Mouse (Mus musculus) forebrain, embryonic 10.5 days (tissue): ENCODE measurements around the gene Khdrbs1. TPM values are rescaled to one million over a fixed set of nuclear protein-coding genes. Genes with fewer than 3 reads are reported as not detected.

Source experiments
- DNase-seq: peaks from one replicate; pipeline ENCODE4 v3.0.0-alpha.2; 2017; ENCODE audit warnings: low spot score; ENCODE audit errors: extremely low spot score
- H3K27ac ChIP-seq: fragments of 300-500 bp; sonication (generic); 2 replicates; pipeline ENCODE4 v1.5.1; 2016; ENCODE audit warnings: mild to moderate bottlenecking
- H3K27me3 ChIP-seq: fragments of 300-500 bp; sonication (generic); 2 replicates; pipeline ENCODE4 v1.6.1; 2016; ENCODE audit warnings: mild to moderate bottlenecking; ENCODE audit not compliant: poor library complexity, severe bottlenecking
- H3K36me3 ChIP-seq: fragments of 300-500 bp; sonication (generic); replicated peaks from 2 replicates; pipeline ENCODE4 v1.6.1; 2016; ENCODE audit warnings: mild to moderate bottlenecking, moderate library complexity
- H3K4me1 ChIP-seq: fragments of 300-500 bp; sonication (generic); 2 replicates; pipeline ENCODE4 v1.6.1; 2016
- H3K4me3 ChIP-seq: fragments of 300-500 bp; sonication (generic); 2 replicates; pipeline ENCODE4 v1.5.1; 2016; ENCODE audit warnings: mild to moderate bottlenecking, moderate library complexity
- H3K9me3 ChIP-seq: fragments of 300-500 bp; sonication (generic); 2 replicates; pipeline ENCODE4 v1.6.1; 2016; ENCODE audit warnings: mild to moderate bottlenecking, moderate library complexity
- WGBS: fragments of 180-500 bp; shearing (Covaris S2); methylation state at CpG from one replicate; pipeline ENCODE4 v1.1.7; 2016; 5-methylcytosine and 5-hydroxymethylcytosine counted together
- polyA plus RNA-seq: library from polyadenylated mRNA; unstranded; fragments of >200 nt; fragmentation: Nextera tagmentation; extraction: Ambion mirVana; gene quantifications from 2 replicates; pipeline ENCODE4 v1.2.1, GENCODE M21; 2016

The Khdrbs1 gene
- polyA plus RNA-seq, 1 experiment from 2014 or later, result 148 TPM

DNA sequence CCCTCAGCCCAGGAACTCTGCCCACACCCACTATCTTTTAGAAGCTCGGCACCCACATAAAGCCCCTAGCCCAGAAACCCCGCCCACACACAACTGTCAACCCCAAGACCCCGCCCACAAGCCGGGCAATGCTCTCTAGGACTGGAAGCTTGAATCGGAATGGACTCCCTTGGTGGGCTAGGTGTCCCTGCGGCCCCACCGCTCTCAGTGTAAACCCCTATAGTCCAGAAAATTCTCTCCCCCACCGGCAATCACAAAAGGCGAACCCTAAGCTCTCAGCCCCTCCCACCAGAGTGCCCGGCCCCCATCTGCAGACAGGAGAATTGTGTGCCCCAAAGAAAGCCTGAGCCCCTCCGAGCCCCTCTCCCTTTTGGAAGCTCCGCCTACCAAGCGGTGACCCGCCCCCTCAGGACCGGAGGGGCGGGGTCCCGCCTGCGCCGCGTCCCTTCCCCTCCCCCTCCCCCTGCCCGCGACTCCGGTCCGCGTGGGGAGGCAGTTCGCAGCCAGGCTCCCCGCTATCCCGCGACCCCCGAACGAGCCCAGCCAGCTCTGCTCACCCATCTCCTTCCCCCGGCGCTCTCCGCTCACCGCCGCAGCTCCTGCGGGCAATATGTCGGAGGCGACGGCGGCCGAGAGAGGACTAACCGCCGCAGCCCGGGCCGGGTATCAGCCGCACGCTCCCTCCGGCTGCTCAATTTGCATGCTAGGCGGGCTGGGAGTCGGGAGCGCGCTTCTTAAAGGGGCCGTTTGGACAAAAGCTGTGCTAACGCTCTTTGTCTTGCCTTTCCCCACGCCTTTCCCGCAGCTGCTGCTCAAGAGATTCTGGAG, 45.7 kb downstream of the Khdrbs1 start, which contains the start of gene Tmem39b:
Gene Tmem39b (minus strand): TSS at position 681 of the 828 bp plus-strand sequence.
- H3K36me3 ChIP-seq, result peaks cover 37% of the 10 kb centered on the region

DNA sequence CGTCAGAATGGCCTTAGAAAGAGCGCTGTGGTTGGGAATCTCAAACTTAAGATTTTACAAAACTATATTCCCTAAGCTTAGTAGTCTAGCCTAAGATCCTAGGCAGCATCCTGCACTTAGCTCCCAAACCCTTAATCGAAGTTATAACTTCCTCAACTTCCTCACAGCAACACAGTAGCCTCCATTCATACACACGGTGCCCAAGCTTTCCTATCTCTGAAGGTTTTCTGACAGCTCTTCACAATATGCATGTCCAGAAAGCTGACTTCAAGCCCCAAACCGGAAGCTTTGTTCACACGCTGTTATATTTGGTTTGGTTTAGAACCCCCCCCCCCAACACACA, 46.3 kb downstream of the Khdrbs1 start:
- H3K4me1 ChIP-seq, result peaks cover 23% of the 10 kb centered on the region
- peaks cover 38% of the 10 kb centered on the region for H3K36me3 ChIP-seq
- H3K27ac ChIP-seq, result peak overlapping the region; percentile 98
- peak overlapping the region; percentile 79 for H3K4me3 ChIP-seq
- no peaks in the 10 kb centered on the region for H3K27me3 ChIP-seq
- no peaks in the 10 kb centered on the region for H3K9me3 ChIP-seq
- no peak for DNase-seq
- WGBS, result 27% methylated on average over 6 of the region's 6 CpGs

More for the DNA sequence above, 45.7 kb downstream of the Khdrbs1 start, which contains the start of gene Tmem39b:
- H3K4me1 ChIP-seq, result peaks cover 23% of the 10 kb centered on the region
- DNase-seq, result peak; percentile 96
- H3K27me3 ChIP-seq, result no peaks in the 10 kb centered on the region
- no peaks in the 10 kb centered on the region for H3K9me3 ChIP-seq
- under 1% methylated on average over 57 of the region's 57 CpGs for WGBS
- peak within 1 kb of the TSS; percentile 98 for H3K27ac ChIP-seq
- H3K4me3 ChIP-seq, result peak within 1 kb of the TSS; percentile 79

DNA sequence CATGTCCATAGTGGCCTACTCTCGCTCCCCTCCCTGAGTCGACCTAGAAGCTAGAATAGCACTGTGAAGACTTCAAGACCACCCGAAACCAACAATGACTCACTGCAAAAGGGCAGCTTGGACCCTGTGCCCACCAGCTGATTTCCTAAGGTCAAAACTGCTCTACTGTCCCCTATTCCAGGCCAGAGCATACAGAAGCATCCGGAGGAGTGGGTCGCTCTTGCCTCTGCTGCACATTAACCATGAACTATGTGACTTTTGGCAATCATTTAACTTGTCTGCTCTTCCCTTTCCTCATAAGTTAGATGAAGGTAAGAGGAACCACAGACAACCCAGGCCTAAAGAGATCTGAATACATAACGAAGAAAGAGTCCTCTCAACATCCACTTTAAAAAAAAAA, 57.6 kb downstream of the Khdrbs1 start:
- no peak overlapping the region for H3K27ac ChIP-seq
- H3K9me3 ChIP-seq, result no peaks in the 10 kb centered on the region
- no peaks in the 10 kb centered on the region for H3K27me3 ChIP-seq
- WGBS, result 92% methylated on average over 6 of the region's 6 CpGs
- no peak overlapping the region for H3K4me3 ChIP-seq
- H3K4me1 ChIP-seq, result no peaks in the 10 kb centered on the region
- DNase-seq, result no peak
- H3K36me3 ChIP-seq, result peaks cover 94% of the 10 kb centered on the region

DNA sequence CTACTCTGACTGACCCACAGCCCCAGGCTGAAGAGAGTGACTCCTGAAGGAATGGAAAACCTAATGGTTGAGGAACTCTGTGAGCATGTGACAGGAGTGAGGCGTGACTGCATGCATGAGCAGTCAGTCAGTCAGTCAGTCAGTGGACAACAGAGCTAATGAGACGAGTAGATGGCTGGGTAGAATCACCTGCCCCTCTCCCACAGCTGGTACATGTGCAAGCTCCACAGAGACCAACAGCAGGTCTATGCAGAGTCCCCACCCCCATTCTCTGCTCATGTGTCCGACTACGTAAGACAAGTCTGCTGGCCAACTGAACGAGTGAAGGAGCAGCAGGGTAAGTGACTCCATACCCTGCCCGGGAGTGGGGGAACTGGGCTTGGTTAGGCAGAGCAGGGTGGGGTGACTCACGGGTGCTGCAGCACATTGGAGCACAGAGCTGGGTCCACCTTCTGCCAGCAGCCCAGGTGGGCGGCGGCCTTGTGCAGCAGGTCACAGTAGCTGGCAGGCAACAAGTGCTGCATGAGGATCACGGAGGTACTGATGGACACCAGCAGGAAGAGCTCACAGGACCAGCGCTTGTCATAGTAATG, 58.1 kb downstream of the Khdrbs1 start:
- H3K36me3 ChIP-seq, result peaks cover 93% of the 10 kb centered on the region

DNA sequence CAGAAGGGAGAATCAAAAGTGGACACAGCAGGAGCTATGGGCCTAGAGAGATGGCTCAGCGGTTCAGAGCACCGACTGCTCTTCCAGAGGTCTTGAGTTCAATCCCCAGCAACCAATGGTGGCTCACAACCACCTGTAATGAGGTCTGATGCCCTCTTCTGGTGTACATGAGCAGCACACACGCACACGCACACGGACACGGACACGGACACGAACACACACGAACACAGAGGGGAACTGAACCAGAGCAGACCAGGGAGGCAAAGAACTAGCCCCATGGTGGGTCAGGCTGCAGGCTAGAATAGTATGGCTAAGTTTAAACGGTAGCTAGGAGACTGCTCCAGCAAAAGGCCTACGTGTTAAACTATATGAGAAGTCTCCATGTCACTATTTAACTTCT, 60.3 kb downstream of the Khdrbs1 start:
- peaks cover 94% of the 10 kb centered on the region for H3K36me3 ChIP-seq
- DNase-seq, result no peak

More for the DNA sequence above, 58.1 kb downstream of the Khdrbs1 start:
- 88% methylated on average over 11 of the region's 11 CpGs for WGBS
- DNase-seq, result no peak
- Histone ChIP-seq H3K4me3 (no peak overlapping the region), H3K27me3 (no peaks in the 10 kb centered on the region), H3K9me3 (no peaks in the 10 kb centered on the region), H3K4me1 (no peaks in the 10 kb centered on the region), H3K27ac (no peak overlapping the region)

DNA sequence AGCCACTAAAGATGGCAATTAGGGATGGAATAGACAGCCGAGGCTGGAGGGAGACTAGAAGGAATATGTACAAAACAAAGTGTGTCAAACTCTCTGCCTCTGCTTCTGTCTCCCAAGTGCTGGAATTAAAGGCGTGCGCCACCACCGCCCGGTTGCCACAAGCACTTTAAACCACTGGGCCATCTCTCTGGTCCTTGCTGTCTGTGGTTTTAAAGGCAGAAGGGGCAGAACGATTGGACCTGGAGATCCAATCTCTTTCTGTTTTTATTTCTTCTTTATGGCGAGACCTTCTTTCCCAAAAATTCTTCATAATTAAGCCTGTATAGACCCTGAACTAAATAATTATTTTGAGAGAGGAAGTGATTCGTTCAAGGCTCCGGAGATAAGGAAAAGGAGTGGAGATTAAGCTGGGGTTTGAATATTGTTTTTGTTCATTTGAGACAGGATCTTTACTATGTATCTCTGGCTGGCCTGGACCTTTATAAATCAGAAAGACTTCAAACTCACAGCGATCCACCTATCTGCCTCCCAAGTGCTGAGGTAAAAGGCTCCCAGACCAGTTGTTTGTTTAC, 69.1 kb downstream of the Khdrbs1 start:
- Histone ChIP-seq H3K4me1 (peaks cover 27% of the 10 kb centered on the region), H3K36me3 (peaks cover 45% of the 10 kb centered on the region), H3K27me3 (no peaks in the 10 kb centered on the region), H3K4me3 (peak overlapping the region; percentile 98), H3K27ac (peak overlapping the region; percentile 94), H3K9me3 (no peaks in the 10 kb centered on the region)
- DNase-seq, result no peak
- 11% methylated on average over 10 of the region's 10 CpGs for WGBS

More for the DNA sequence above, 60.3 kb downstream of the Khdrbs1 start:
- Histone ChIP-seq H3K27ac (no peak overlapping the region), H3K9me3 (no peaks in the 10 kb centered on the region), H3K27me3 (no peaks in the 10 kb centered on the region), H3K4me3 (no peak overlapping the region), H3K4me1 (no peaks in the 10 kb centered on the region)
- WGBS, result 94% methylated on average over 11 of the region's 11 CpGs

DNA sequence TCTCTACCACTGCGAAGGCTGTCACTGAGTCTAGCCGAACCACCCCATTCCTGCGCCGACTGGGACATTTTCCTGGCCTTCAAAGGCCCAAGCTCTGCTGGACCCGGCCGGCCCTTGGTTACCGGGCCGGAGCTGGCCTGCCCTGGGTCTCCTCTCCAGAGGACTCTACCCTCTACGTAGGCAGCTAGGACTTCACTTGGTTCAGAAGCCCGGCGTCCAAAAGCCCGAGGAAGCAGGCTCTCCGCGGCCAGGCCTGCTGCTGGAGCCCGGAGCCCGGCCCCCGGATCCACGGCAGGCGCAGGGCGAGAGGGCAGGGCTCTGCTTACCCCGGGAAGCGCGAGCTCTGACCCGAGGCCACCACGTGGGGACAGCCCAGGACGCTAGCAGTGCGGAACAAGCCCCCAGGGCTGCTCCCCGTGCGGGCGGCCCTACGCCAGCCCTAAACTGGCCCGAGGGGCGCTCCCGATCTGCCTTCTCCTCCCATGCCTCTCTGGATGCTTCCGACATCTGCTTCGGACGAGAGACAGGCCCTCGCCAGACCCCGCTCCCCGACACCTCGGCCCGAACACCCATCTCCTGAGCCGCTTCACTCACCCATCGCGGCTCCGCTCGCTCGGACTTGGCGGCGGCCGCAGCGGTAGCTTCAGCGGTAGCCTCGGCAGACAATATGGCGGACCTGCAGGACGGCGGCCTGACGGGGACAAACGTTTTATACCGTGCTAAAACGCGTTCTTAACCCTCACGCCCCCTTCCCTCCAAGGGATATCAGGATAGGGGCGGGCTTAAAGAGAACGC, 69.8 kb downstream of the Khdrbs1 start, which contains the start of gene Kpna6:
Gene Kpna6 (minus strand): TSS at position 685 of the 795 bp plus-strand sequence.
- Histone ChIP-seq H3K9me3 (no peaks in the 10 kb centered on the region), H3K27me3 (no peaks in the 10 kb centered on the region), H3K27ac (peak within 1 kb of the TSS; percentile 94), H3K36me3 (peaks cover 44% of the 10 kb centered on the region), H3K4me1 (peaks cover 27% of the 10 kb centered on the region), H3K4me3 (peak within 1 kb of the TSS; percentile 98)
- peak; percentile 90 for DNase-seq
- under 1% methylated on average over 65 of the region's 65 CpGs for WGBS

DNA sequence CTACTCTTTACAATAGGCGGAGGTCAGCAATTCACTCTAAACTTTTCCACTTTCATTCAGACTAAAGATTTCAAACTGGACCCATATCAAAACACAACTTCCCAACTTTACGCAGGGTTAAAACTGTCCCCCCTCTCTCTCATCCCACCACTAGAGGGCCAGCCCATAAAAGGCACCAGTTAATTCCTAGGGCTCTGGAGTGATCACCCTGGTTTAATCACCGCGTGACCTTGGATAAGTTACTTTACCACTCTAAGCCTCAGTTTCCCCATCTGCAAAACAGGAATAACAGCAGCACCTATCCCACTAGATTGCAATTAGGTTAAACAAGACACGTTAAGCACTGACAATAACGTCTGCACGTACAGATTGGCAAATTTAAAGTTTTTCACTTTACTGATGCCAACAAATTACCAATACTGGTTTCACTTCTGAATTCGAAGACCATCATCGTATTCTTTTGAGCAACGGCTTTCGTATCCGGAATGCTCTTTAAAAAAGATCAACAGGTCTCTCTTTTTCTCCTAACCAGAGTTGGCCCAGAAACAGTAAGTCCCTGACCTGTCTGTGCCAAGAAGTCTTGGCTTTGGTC, 70.5 kb downstream of the Khdrbs1 start:
- Histone ChIP-seq H3K27ac (peak overlapping the region; percentile 94), H3K27me3 (no peaks in the 10 kb centered on the region)
- 11% methylated on average over 12 of the region's 12 CpGs for WGBS

DNA sequence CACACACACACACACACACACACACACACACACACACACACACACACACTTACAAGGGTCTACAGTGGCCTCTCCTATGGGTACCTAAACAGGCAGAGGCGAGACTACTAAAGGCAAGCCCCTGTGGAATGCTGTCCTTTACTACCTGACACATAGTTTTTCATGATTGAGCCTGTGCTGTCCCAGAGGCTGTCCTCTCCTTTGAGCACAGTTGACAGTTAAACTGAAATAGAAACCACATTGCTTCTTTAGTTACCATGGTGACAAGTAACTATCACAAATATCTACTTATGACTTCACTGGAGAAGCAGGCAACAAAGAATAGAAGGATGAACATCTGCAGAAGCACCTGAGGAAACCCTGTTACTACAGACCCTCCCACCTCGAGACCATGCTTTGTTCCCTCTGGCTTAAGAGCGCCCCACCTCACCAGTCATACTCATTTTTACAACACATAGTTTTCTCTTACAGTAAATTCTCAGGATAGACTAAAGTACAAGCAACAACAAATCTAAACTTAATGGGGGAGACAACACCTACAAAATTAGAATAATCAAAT, 79.8 kb downstream of the Khdrbs1 start:
- no peak for DNase-seq
- H3K27ac ChIP-seq, result no peak overlapping the region
- H3K27me3 ChIP-seq, result no peaks in the 10 kb centered on the region
- no peak overlapping the region for H3K4me3 ChIP-seq
- WGBS, result 90% methylated on average over 3 of the region's 3 CpGs
- H3K36me3 ChIP-seq, result peaks cover 89% of the 10 kb centered on the region
- no peaks in the 10 kb centered on the region for H3K9me3 ChIP-seq
- no peaks in the 10 kb centered on the region for H3K4me1 ChIP-seq

More for the DNA sequence above, 70.5 kb downstream of the Khdrbs1 start:
- Histone ChIP-seq H3K4me3 (peak overlapping the region; percentile 98), H3K4me1 (peaks cover 27% of the 10 kb centered on the region), H3K9me3 (no peaks in the 10 kb centered on the region), H3K36me3 (peaks cover 44% of the 10 kb centered on the region)
- DNase-seq, result peak; percentile 35

DNA sequence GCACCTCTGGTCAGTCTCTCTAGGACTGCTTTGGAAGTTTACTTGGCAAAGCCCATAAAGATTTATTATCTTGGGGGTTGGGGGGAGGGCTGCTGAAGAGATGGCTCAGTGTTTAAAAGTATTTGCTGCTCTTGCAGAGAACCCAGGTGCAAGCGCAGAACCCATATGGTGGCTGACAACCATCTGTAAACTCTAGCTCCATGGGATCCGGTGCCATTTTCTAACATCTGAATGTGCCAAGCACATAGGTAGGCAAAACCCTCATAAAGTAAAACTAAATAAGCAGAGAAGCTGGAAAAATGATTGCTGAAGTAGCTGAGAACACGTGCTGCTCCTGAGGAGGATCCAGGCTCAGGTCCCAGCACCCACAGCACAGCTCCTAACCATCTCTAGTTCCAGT, 80.5 kb downstream of the Khdrbs1 start:
- H3K4me1 ChIP-seq, result no peaks in the 10 kb centered on the region
- 93% methylated on average over 3 of the region's 3 CpGs for WGBS
- no peaks in the 10 kb centered on the region for H3K27me3 ChIP-seq
- H3K27ac ChIP-seq, result no peak overlapping the region
- H3K9me3 ChIP-seq, result no peaks in the 10 kb centered on the region
- H3K4me3 ChIP-seq, result no peak overlapping the region
- DNase-seq, result no peak
- H3K36me3 ChIP-seq, result peaks cover 89% of the 10 kb centered on the region

DNA sequence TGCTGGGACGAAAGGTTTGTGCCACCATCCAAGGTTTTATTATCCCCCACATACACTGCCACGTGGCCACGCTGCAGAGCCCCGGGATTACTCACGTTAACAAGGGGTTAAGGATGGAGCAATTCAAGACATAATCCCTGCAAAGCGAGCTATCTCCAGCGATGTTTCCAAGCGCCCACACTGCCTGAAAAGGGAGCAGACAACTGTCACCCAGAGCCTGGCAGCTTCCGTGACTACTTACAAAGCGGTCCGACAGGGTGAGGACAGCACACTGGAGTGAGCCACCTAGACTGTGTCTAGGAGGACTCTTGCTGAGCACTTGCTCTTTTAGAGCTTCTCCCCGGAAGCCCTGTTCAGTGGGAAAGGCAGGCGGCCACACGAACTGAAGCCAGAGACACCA, 87.3 kb downstream of the Khdrbs1 start:
- Histone ChIP-seq H3K27ac (no peak overlapping the region), H3K4me1 (no peaks in the 10 kb centered on the region), H3K9me3 (no peaks in the 10 kb centered on the region), H3K27me3 (no peaks in the 10 kb centered on the region), H3K36me3 (peaks cover 99% of the 10 kb centered on the region), H3K4me3 (no peak overlapping the region)
- WGBS, result 93% methylated on average over 14 of the region's 14 CpGs
- DNase-seq, result no peak
